Mouse (Mus musculus) bone marrow macrophage, adult 2 months (primary cell): ENCODE measurements around the gene Mrpl34.

ENCODE experiments used
- CTCF ChIP-seq: IDR thresholded peaks from 2 replicates; pipeline ENCODE4 v1.5.1; 2012; ENCODE audit warnings: low read depth, mild to moderate bottlenecking, low read length, moderate library complexity
- POLR2A ChIP-seq: IDR thresholded peaks from 2 replicates; pipeline ENCODE4 v1.6.1; 2012; ENCODE audit warnings: mild to moderate bottlenecking, low read depth, low read length, borderline replicate concordance

- TF ChIP-seq CTCF (no peak), POLR2A (no peak)
Observed at GRCm38 (mm10) chr8:71474785-71475701, 10.3 kb downstream of the Mrpl34 start.
